Mouse (Mus musculus) midbrain, embryonic 14.5 days (tissue): ENCODE measurements around the gene Mcf2l. TPM values are rescaled to one million over a fixed set of nuclear protein-coding genes. Genes with fewer than 3 reads are reported as not detected.

Source experiments
- ATAC-seq: fragments of 200-750 bp; cut with Nextera tagmentation; 2 replicates; pipeline ENCODE4 v1.8.0; 2017; ENCODE audit warnings: moderate number of reproducible peaks, moderate library complexity; ENCODE audit not compliant: low FRiP score, low TSS enrichment
- DNase-seq: peaks from one replicate; pipeline ENCODE4 v3.0.0-alpha.2; 2015
- H3K27ac ChIP-seq: fragments of 300-500 bp; sonication (generic); replicated peaks from 2 replicates; pipeline ENCODE4 v1.5.1; 2014; ENCODE audit warnings: mild to moderate bottlenecking, low read depth, low read length, moderate library complexity
- H3K27me3 ChIP-seq: fragments of 300-500 bp; sonication (generic); 2 replicates; pipeline ENCODE4 v1.6.1; 2014; ENCODE audit warnings: low read length, control low read depth, mixed read lengths; ENCODE audit not compliant: control insufficient read depth, insufficient read depth
- H3K36me3 ChIP-seq: fragments of 300-500 bp; sonication (generic); 2 replicates; pipeline ENCODE4 v1.6.1; 2014; ENCODE audit warnings: low read length, control low read depth; ENCODE audit not compliant: control insufficient read depth, insufficient read depth
- H3K4me1 ChIP-seq: fragments of 300-500 bp; sonication (generic); 2 replicates; pipeline ENCODE4 v1.6.1; 2014; ENCODE audit warnings: mild to moderate bottlenecking, antibody characterized with exemption, low read length, control low read depth; ENCODE audit not compliant: control insufficient read depth, insufficient read depth
- H3K4me2 ChIP-seq: fragments of 300-500 bp; sonication (generic); 2 replicates; pipeline ENCODE4 v1.6.1; 2014; ENCODE audit warnings: mild to moderate bottlenecking, low read length, moderate library complexity
- H3K4me3 ChIP-seq: fragments of 300-500 bp; sonication (generic); replicated peaks from 2 replicates; pipeline ENCODE4 v1.5.1; 2014; ENCODE audit warnings: low read depth, low read length
- H3K9ac ChIP-seq: fragments of 300-500 bp; sonication (generic); replicated peaks from 2 replicates; pipeline ENCODE4 v1.6.1; 2014; ENCODE audit warnings: mild to moderate bottlenecking, low read length, moderate library complexity
- H3K9me3 ChIP-seq: fragments of 300-500 bp; sonication (generic); 2 replicates; pipeline ENCODE4 v1.6.1; 2016; ENCODE audit warnings: low read length, control low read depth, mixed read lengths; ENCODE audit not compliant: control insufficient read depth
- WGBS: fragments of 180-500 bp; shearing (Covaris S2); extraction: QIAGEN DNeasy Blood & Tissue Kit; methylation state at CpG from one replicate; pipeline ENCODE4 v1.1.7; 2014; 5-methylcytosine and 5-hydroxymethylcytosine counted together
- microRNA-seq: library from miRNA; unstranded; fragments of <30 nt; microRNA quantifications from one replicate; pipeline ENCODE4, GENCODE M21; 2016
- polyA plus RNA-seq: library from polyadenylated mRNA; unstranded; fragments of >200 nt; fragmentation: Nextera tagmentation; extraction: Ambion mirVana; gene quantifications from 2 replicates; pipeline ENCODE4 v1.2.1, GENCODE M21; 2014

Gene Mcf2l
- polyA plus RNA-seq, 1 experiment from 2014 or later = 174 TPM

DNA sequence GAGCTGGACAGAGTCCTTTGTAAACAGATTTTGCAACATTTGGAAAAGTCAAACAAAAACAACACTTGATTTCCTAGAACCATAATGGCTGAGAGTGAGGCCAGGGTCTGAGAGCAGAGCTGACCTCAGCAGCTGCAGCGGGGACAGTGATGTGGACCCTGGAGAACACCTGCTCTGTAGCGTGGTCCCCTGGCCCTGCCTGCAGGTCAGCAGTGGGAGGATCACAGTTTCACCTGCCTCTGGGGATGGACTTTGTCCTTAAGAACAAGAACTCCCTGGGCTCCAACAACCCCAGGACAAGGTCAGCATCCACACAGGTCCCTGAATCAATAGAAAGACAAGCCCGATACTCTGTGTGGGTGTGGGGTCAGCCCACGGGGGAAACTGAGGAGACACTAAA is 183.7 kb downstream of the Mcf2l start:
- ATAC-seq = no peak
- Histone ChIP-seq H3K36me3 (no peaks in the 10 kb centered on the region), H3K4me2 (no peak overlapping the region), H3K27ac (no peak overlapping the region), H3K9ac (no peak overlapping the region), H3K9me3 (no peaks in the 10 kb centered on the region), H3K27me3 (no peaks in the 10 kb centered on the region), H3K4me3 (no peak overlapping the region), H3K4me1 (no peaks in the 10 kb centered on the region)
- no peak for DNase-seq
- 89% methylated on average over 4 of the region's 4 CpGs for WGBS

DNA sequence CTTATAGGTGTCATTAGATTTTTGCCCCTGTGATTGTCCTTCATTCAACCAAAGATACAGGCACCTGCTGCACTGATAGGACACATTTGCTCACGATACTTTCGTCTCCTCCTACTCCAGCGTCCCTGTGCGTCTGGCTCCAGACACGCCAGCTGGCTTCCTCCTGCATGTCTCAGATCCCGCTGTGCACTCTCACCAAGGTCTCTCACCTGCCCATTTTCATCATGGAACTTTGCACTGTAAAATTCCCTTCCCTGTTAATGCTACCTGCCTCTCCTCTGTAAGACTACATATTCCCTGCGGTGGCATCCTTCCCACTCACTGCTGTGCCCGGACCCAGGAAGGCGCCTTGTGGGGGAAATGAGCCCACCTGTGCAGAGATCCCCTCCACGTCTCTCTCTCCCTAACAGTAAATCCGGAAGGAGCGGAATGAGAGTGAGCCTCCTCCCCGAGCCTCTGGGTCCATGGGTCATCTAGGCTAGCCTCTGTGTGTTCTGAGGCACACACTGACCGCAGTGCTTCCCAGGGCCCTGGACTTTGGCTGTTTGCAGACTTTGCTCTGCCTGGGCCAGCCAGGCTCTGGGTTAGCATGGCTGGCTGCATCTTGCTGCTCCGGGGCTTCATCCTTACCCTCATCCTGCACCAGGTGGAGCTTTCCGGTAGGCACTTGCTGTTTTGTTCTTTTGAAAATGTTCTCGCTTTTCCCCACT is 187.0 kb downstream of the Mcf2l start, which contains the start of gene Proz:
Gene Proz (plus strand): TSS at position 474 of the 710 bp plus-strand sequence.
- Histone ChIP-seq H3K9ac (no peak within 1 kb of the TSS), H3K4me2 (no peak within 1 kb of the TSS), H3K36me3 (no peaks in the 10 kb centered on the region), H3K9me3 (no peaks in the 10 kb centered on the region), H3K4me1 (no peaks in the 10 kb centered on the region), H3K27ac (no peak within 1 kb of the TSS), H3K4me3 (no peak within 1 kb of the TSS), H3K27me3 (no peaks in the 10 kb centered on the region)
- ATAC-seq (no peak), DNase-seq (no peak)
- 82% methylated on average over 17 of the region's 17 CpGs for WGBS

DNA sequence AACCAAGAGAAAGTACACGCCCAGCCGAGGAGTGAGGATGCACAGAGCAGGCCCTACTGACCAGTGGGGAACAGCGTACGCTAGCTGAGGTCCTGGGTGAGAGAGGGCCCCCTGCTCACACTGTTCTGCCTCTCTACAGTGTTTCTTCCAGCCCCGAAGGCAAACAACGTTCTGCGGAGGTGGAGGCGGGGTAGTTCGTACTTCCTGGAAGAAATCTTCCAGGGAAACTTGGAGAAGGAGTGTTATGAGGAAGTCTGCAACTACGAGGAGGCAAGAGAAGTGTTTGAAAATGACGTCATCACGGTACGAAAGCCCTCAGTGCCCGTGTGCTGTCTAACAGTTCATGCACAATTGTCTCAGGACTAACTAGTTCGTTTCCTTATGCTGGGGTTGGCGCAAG is 189.5 kb downstream of the Mcf2l start:
- no peak overlapping the region for H3K27ac ChIP-seq
- H3K27me3 ChIP-seq = no peaks in the 10 kb centered on the region
- no peaks in the 10 kb centered on the region for H3K36me3 ChIP-seq
- H3K4me1 ChIP-seq = no peaks in the 10 kb centered on the region
- 85% methylated on average over 16 of the region's 16 CpGs for WGBS
- H3K4me2 ChIP-seq = no peak overlapping the region
- no peak overlapping the region for H3K9ac ChIP-seq
- ATAC-seq (no peak), DNase-seq (no peak)
- no peak overlapping the region for H3K4me3 ChIP-seq
- no peaks in the 10 kb centered on the region for H3K9me3 ChIP-seq

Small RNAs within 50 kb of the gene (microRNA-seq; reads per million reads assigned to microRNA genes)
- gene Gm38671 = 1.9 reads per million, percentile 10 among the genes with 10 or more reads in this experiment

Other genes starting within 250 kb of the Mcf2l start
- gene Tubgcp3, start 201.6 kb upstream of the Mcf2l start, polyA plus RNA-seq = 43.4 and 50.3 TPM in 2 replicates
- gene Atp11a, start 116.8 kb upstream of the Mcf2l start, polyA plus RNA-seq = 13.6 and 16.5 TPM in 2 replicates
- not detected in 2 replicates for gene F7, start 152.2 kb downstream of the Mcf2l start, polyA plus RNA-seq
- 0.29 TPM in 1 of 2 replicates, not detected in the other for gene F10, start 163.5 kb downstream of the Mcf2l start, polyA plus RNA-seq
- gene Proz, start 187.1 kb downstream of the Mcf2l start, polyA plus RNA-seq = 1.4 TPM in 2 replicates
- 31.1 and 39.7 TPM in 2 replicates for gene Pcid2, start 231.7 kb downstream of the Mcf2l start, polyA plus RNA-seq
- 49.9 and 76.6 TPM in 2 replicates for gene Cul4a, start 231.8 kb downstream of the Mcf2l start, polyA plus RNA-seq